Mouse (Mus musculus): Measurements from ENCODE around the gene Gdpgp1.
A peak's percentile ranks its signal among the peaks of the same experiment; 100 is the strongest.

Gdpgp1 gene

GRCm38 (mm10) chr7:80199851-80200587 is 32.6 kb upstream of the Gdpgp1 start:
- no peak for DNase-seq (ENCODE audit: low read depth, low spot score)

- DNase-seq (ENCODE audit: low read depth, low spot score): no peak
These were observed 32.1 kb upstream of the Gdpgp1 start for GRCm38 (mm10) chr7:80200588-80200945.

GRCm38 (mm10) chr7:80200963-80201539 is 31.6 kb upstream of the Gdpgp1 start:
- DNase-seq (ENCODE audit: low read depth, low spot score): no peak

DNA sequence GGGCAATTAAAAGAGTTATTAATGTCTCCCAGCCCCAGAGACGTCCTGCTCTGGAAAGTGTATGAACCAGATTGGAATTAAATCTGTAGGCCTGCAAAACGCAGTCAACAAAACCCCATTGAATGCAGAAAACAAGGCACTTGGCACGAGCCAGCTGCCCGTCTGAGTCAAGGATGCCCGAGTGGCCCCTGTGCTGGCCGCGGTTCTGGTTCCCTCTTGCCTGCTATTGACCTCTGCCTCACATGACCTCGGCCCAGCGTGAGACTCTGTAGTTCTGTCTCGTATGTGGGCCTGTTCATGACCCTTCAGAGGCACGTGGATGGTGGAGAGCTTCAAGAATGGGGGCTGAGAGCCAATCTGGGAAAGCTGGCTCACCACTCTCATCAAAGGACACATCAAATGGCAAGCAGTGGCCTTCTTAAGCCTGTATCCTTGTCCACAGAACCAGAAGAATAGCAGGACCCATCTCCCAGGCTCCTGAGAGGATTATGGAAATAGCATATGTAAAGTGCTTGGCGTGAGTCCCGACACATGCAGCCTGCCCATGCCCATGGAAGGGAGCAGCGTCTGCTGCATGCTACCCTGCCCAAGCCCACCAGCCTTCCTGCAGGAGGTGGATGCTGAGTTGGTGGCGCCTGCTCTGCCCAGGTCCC is 30.7 kb upstream of the Gdpgp1 start:
- DNase-seq (ENCODE audit: low read depth, low spot score): no peak

- DNase-seq (ENCODE audit: low read depth, low spot score): no peak
These were observed 29.7 kb upstream of the Gdpgp1 start for GRCm38 (mm10) chr7:80202961-80203360.

DNA sequence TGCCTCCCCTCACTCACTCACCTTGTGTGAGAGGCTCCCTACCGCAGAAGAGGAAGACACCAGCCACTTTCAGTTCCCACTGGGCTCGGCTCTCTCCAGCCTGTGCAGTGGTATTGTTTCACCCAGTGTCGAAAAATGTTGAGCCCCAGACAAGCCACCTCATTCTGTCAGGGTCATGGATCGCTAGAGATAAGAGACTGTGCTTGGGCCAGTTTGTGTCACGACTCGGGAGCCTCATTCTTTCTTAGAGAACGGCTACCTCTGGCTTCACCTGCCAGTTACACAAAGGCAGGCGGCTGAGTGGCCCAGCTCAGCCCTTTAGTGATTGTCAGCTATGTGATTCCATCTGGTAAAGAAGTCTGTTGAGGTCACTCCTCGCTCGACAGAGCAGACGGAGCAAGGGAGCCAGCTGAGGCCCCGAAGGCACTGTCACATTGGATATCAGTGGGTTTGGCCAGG is 29.0 kb upstream of the Gdpgp1 start:
- no peak for DNase-seq (ENCODE audit: low read depth, low spot score)

DNA sequence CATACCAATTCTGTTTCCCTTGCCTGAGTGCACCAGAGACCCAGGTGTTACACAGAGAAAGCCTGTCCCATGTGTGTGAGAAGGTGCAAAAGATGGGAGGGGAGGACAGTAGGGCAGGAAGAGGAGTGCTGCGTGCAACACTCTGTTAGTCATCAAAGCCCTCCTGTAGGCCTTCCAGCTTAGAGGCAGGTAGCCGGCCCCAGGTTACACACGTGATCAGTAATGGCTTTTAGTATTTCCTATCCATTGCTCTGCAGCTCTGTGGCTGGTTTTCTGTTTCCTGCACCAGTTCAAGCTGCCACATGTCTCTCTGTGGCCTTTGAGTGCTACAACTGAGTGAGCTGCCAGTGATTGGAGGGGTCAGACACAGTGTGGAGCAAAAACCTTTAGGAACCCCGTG is 28.3 kb upstream of the Gdpgp1 start:
- DNase-seq (ENCODE audit: low read depth, low spot score): no peak

GRCm38 (mm10) chr7:80204961-80205360 is 27.7 kb upstream of the Gdpgp1 start:
- no peak for DNase-seq (ENCODE audit: low read depth, low spot score)

DNA sequence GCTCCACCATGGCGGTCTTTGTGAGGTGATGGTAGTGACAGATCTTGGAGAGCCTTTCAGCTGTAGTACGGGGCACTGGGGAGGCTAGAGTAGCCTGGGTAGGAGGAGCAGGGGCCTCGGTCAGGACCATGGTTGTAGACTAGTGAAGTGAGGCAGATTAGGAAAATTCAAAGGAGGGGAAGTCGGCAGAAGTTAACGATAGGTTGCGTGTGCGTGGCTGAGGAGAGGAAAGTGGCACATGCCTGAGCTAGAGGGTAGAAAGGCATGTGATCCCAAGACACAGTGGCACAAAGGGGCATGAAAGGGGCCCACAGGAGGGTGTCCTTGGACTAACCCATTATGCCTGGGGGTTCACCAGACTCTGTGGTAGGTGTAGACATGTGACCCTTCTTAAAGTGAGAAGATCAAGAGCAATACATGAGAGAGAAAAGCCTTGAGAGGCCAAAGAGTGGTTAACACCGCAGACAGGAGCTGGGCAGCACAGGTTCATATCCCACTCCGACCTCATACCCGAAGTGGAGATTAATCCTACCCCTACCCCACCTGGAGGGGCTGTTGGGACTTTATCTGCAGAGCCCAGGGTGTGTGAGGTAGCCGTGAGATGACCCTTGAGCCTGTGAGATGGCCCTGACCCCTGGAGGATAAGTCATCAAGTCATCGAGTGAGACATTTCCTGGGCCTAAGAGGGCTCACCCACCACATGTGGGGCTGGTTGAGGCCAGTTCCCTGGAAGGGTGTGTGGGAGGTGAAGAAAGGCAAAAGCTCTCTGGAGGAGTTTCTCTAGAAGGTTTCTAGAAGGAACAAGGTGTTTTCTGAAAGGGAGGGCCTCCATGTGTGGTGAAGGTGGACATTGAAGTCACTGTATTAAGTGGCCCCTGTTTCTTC is 26.7 kb upstream of the Gdpgp1 start:
- DNase-seq (ENCODE audit: low read depth, low spot score): no peak

DNA sequence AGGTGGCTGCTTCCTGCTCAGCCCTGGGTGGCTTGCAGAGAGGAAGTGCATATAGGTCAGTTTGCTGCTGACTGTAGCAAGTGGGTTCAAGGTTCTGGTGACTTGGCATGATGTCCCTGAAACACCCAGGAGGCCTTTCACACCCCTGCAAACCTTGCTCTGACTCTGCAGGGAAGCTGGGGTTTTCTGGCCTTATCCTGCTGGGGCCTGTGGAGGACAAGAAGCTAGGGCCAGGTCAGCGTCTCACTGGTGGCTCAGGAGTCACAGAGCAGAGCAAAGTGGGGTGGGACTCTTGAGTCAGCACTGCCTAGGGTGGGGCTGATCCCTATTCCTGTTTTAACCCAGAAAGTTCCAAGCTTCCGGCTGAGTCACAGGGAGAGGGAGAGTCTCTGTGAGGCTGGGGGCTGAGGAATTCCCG is 25.3 kb upstream of the Gdpgp1 start:
- peak; percentile 66 for DNase-seq (ENCODE audit: low read depth, low spot score)

GRCm38 (mm10) chr7:80208026-80208642 is 24.5 kb upstream of the Gdpgp1 start:
- no peak for DNase-seq (ENCODE audit: low read depth, low spot score)

DNA sequence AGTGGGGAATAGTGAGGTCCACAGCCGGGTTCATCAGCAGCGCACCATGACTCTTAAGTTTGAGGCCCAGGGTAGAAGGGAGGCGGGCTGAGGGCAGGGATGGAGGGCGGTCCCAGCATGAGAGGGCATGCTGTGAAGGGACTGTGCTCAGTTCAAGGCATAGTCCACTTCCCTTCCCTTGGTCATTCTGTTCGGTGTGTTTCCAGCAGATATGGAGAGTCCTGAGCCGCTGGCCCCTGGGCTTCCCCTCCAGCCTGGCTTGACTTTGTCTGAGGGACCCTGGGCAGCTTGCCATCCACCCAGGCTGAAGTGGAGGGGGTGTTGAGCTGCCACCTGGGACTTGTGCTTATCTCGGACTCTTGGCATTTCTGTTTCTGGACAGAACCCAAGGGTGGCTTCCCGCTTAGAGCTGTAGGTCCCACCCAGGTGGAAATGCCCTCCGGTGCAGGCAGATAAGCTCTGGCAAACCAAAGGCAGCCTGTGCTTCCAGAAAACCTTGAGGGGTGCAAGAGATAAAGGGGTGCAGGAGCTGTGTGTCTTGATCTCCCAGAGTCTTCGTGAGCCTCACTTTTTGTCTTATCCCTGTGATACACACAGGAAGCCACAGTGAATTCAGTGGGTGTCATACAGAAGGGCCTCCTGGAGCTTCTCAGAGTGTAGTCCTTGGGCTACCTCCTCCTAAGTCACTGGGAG is 23.8 kb upstream of the Gdpgp1 start:
- peak; percentile 92 for DNase-seq (ENCODE audit: low read depth, low spot score)

- no peak for DNase-seq (ENCODE audit: low read depth, low spot score)
These were observed 23.0 kb upstream of the Gdpgp1 start for GRCm38 (mm10) chr7:80209669-80210068.

DNA sequence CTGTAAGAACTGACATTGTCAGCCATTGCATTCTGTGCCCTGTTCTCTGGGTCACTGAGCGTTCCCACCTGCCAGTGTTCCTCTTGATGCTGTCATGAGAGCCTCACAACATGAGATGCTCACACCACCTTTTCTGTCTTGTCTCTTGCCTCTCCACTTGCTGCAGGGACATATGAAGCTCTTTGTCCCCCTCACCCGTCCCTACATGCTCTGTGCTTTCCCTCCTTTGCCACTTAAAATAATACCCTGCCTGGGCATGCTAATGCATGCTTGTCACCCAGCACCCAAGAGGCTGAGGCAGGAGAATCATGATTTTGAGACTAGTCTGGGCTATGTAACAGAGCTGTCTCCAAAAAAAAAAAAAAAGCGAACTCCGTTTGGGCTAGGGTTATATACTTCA is 21.7 kb upstream of the Gdpgp1 start:
- no peak for DNase-seq (ENCODE audit: low read depth, low spot score)

GRCm38 (mm10) chr7:80213604-80214003 is 19.1 kb upstream of the Gdpgp1 start:
- DNase-seq (ENCODE audit: low read depth, low spot score): no peak

DNA sequence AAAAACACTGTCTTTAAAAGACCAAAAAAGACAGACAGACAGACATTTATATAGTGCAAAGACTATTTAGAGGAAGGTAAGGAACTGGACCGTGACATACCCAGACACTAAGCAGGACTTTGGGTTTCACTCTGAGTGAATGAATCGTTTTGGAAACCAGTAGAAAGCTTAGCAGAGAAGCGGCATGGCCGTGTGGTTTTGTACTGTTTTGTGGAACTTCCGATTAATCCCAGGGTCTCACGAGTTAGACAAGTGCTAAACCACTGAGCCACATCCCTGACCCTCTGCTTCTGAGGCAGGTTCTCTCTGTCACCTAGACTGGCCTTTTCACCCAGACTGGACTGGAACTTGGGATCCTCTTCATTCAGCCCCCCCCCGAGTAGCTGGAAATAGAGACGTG is 18.2 kb upstream of the Gdpgp1 start:
- DNase-seq (ENCODE audit: low read depth, low spot score): no peak

DNA sequence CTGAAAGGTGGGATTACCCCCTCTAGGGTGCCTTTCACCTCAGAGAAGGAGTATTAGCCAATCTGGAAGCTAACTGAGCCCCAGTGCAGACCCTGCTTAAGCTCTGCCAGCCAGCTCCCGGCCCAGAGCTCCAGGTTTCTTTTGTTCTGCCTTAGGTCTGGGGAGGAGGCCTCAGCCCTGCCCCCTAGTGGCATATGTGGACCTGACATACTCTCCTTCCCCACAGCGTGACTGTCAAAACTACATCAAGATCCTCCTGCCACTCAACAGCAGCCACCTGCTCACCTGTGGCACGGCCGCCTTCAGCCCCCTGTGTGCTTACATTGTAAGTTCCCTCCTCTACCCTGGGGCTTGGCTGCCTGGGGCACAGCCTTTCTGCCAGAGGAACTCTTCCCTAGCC is 17.3 kb upstream of the Gdpgp1 start:
- peak; percentile 75 for DNase-seq (ENCODE audit: low read depth, low spot score)

DNA sequence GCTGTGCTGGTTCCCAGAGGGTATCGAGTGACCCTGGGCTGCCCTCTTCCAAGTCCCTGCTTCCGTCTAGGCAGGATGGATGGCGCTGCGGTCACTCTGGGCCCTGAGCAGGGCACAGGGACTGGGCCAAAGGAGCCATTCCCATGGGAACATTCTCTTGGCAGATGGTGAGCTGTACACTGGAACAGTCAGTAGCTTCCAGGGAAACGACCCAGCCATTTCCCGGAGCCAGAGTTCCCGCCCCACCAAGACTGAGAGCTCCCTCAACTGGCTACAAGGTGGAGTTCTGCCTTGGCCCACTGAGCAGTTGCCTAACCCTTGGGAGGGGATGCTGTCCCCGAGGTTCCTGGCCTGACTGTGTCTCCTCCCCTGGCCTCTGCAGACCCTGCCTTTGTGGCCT is 16.1 kb upstream of the Gdpgp1 start:
- no peak for DNase-seq (ENCODE audit: low read depth, low spot score)

- no peak for DNase-seq (ENCODE audit: low read depth, low spot score)
These were observed 14.0 kb upstream of the Gdpgp1 start for GRCm38 (mm10) chr7:80218666-80219065.

DNA sequence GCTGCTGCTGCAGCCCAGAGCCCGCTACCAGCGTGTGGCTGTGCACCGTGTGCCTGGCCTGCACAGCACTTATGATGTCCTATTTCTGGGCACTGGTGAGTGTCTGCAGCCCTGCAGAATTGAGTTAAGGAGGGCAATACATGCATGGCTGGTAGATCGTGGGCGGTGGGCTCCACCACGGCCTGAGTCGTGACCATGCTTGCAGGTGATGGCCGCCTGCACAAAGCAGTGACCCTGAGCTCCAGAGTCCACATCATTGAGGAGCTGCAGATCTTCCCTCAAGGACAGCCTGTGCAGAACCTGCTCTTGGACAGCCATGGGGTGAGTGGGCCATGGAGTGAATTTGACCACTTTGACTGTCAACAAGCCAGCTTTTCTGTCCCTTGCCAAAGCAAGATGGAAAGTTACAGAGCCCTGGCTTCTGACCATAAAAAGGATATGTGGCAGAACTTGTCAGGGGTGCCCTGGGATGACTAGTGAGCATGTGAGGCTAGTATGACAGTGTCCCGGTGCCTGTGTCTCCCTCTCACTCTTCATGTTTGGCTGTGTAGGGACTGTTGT is 12.3 kb upstream of the Gdpgp1 start:
- DNase-seq (ENCODE audit: low read depth, low spot score): no peak

All from c-Kit-negative CD71-positive TER-119-positive erythroid progenitor cells, embryonic 14.5 days (primary cell).